Mouse (Mus musculus) brain, embryonic 14.5 days (tissue): ENCODE measurements around the gene Olfr820.
"Not testable (repeated sequence)": the region's sequence is repeated elsewhere in the genome, so short reads cannot be mapped to it uniquely, and the experiment has no call there.

Experiments
- CTCF ChIP-seq: fragments of 200-500 bp; IDR thresholded peaks from 2 replicates; pipeline ENCODE4 v1.5.1; 2012; ENCODE audit warnings: inconsistent platforms, mild to moderate bottlenecking, moderate library complexity, borderline replicate concordance; ENCODE audit not compliant: insufficient read depth, insufficient read length; ENCODE audit errors: extremely low read depth
- POLR2A ChIP-seq: fragments of 200-500 bp; IDR thresholded peaks from 2 replicates; pipeline ENCODE4 v1.6.1; 2012; ENCODE audit warnings: mild to moderate bottlenecking, inconsistent platforms, borderline replicate concordance; ENCODE audit not compliant: poor library complexity, insufficient read depth, insufficient read length, severe bottlenecking; ENCODE audit errors: extremely low read depth

- not testable (repeated sequence) for TF ChIP-seq CTCF, POLR2A
Measured at GRCm38 (mm10) chr10:129972994-129973393, 39.4 kb upstream of the Olfr820 start.
